Mouse (Mus musculus) embryonic stem cell, embryonic (primary cell): ENCODE results near the gene Csn1s2a.

ENCODE experiments used
- CTCF ChIA-PET, 4 experiments: fragments of 300-600 bp in 2 of 4; fragments of 350-600 bp in 2 of 4; sonication (Branson Sonifier 250); formaldehyde crosslinking; loops; one replicate each; lab custom pipeline; 2022; ENCODE audit warnings: inconsistent platforms in 2 of 4; lab: Charles Lee
- POLR2A ChIA-PET, 4 experiments: fragments of 300-600 bp in 2 of 4; fragments of 350-600 bp in 2 of 4; sonication (Branson Sonifier 250); formaldehyde crosslinking; loops; one replicate each; lab custom pipeline; 2022; ENCODE audit warnings: antibody characterized with exemption in 4 of 4, inconsistent platforms in 1 of 4; lab: Charles Lee

The Csn1s2a gene

DNA sequence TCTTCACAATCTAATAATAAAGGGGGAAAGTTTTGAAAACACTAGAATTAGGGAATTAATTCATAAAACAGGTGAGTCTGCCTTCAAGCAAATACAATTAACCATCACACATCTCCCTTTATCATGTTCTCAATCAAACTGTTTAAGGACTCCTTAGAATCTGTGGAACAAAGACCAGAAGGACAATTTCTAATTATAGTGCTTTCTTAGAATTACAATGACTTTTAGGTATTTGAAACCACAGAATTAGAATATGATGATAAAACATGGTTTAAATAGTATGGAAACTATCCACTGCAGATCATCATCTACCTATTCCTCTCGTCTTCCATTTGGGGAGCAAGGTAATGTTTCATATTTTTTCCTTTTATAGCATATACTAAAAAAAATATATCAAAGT is at the start of gene Csn1s2a:
TSS of gene Csn1s2a (plus strand) at position 301 of the 400 bp plus-strand sequence.
- POLR2A ChIA-PET: no interaction called here

DNA sequence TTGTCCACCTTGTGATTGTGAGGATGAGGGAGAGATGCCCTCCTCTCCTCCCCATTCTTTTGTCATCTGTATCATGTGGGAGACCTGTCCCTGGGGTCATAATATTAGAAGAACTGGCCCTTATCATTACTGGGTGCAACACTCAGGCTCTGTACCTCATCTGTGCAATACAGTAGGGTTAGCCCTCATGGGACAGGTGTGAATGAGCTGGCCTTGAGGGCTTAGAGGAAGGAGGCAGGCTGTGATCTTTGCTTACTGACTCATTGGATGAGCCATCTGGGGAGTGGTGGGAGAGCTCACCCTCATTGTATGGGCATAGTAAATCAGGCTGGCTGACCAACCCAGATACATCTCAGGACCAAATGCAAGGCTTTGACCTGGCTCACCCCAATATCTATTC is 39.5 kb upstream of the Csn1s2a start:
- POLR2A ChIA-PET: no interaction called here
- CTCF ChIA-PET: interaction anchor here in 1 of 4 experiments (0.6 kb wide), 1 partner anchor 387 kb away, joined by 6 read pairs; no protein-coding TSS in a partner anchor

More for the DNA sequence above, at the start of gene Csn1s2a:
- CTCF ChIA-PET: no interaction called here

DNA sequence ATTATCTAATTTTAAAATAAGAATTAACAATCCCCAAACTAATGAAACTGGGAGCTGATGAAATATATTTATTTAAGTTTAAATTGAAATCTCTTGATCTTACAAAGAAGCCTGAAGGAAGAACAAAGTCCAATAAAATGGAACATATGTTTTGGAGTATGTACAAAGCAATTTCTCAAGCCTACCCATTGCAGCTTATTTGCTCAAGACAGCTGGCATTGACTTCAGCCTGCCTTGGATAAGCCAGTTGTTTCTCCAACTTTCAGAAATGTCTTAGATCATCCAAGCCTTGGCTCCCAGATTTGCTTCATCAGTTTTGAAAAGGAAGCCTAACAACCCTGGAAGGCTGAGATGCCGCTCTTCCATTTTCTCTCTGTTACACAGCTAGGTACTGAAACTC is 20.9 kb upstream of the Csn1s2a start:
- POLR2A ChIA-PET: no interaction called here
- CTCF ChIA-PET: no interaction called here

DNA sequence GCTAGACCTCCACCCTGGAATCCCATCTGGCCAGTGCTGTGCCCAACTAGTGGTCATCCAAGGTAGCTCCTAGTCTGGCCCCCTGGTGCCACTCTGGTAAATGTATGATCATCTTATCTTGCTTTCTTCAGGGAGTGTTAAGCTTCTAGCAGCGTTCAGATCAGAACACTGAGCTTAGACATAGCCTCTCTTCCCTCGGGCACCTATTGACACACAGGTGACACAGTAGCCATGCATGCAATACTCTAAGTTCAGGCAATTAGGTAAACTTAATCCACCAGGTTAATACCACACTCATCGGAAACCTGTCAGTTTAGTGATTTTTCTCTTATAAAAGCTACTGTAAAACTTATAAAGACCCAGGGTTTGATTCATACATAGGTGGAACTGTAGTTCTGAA is 9.8 kb upstream of the Csn1s2a start:
- CTCF ChIA-PET: no interaction called here
- POLR2A ChIA-PET: interaction anchor here in 1 of 4 experiments (0.7 kb wide), 1 partner anchor 847 kb away, joined by 3 read pairs; no protein-coding TSS in a partner anchor

DNA sequence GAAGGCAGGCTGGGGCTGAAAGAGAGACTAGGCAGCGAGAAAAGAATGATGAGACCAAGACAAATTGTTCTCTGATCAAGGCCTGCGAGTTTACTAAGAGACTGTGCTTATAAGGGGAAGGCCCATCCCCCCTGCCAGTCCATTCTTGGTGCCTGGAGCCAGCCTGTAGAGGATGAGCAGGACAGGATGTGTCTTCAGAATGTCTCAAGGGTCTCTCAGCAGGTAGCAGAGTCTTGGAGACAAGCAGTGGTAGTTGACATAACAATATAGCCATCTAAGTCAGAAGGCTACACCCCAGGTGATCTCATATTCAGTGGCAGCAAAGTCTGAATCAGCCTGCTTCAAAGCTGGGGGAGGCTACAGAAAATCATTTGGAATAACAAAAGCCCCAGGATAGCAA is 2.2 kb upstream of the Csn1s2a start:
- POLR2A ChIA-PET: interaction anchor here in 2 of 4 experiments (0.6 to 0.7 kb wide), 3 partner anchors 13 to 181 kb away, joined by 3 read pairs; no protein-coding TSS in a partner anchor
- CTCF ChIA-PET: interaction anchor here in 1 of 4 experiments (0.7 kb wide), 1 partner anchor 906 kb away, joined by 4 read pairs; no protein-coding TSS in a partner anchor

DNA sequence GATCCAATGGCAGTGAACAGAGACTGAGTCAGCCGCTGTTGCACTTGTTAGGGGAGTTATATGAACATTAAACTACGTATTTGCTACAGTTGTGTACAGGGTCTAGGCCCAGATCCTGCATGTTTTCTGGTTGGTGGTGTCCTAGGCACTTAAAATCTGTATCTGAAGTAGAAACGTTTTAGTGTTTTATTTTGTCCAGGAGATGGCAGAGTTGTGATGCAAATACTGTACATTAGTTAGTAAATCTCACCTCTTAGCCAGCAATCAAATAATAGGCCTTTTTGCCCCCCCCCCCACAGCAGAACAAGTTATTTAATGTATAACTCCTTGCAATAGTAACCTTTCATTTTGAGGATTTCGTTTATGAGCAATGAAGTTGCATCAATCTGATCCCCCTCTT is 8.4 kb downstream of the Csn1s2a start:
- CTCF ChIA-PET: interaction anchor here in 1 of 4 experiments (1.4 kb wide), 1 partner anchor 89 kb away, joined by 4 read pairs; no protein-coding TSS in a partner anchor
- POLR2A ChIA-PET: no interaction called here

DNA sequence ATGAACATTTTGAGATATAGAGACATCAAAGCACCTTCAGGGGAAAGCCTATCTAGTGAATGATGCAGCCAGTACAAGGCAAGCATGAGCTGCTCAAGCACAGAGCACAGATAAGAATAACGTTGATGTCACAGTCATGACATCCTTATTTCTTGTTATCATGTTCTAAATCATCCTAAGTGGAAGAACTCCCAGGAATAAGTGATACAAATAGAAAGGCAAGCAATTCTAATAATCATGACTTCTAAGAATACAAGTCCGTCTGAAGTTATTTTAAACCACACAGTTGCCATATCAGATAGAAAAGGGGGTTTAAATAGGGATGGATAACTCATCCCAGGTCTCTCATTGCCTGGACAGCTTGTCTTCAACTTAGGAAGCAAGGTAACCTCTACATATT is 33.4 kb downstream of the Csn1s2a start, which contains the start of gene Csn1s2b:
TSS of gene Csn1s2b (plus strand) at position 301 of the 400 bp plus-strand sequence.
- ChIA-PET POLR2A (no interaction called here), CTCF (no interaction called here)

DNA sequence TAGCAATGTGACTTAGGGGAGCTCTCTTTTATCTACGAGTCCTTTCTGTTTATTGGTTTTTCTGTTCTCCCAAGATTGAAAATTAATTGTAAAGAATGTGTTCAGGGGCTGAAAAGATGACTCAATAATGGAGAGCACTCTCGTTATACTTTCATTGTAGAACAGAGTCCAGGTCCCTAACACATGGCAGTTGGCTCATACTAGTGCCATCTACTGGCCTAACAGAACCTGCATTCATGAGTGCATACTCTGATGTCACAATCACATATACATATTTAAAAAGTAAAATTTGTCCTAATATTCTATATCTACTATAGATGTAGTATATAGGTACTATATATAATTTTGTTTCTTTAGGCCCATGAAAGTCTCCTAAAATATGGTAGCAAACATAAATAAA is 34.9 kb downstream of the Csn1s2a start:
- POLR2A ChIA-PET: no interaction called here
- CTCF ChIA-PET: no interaction called here

DNA sequence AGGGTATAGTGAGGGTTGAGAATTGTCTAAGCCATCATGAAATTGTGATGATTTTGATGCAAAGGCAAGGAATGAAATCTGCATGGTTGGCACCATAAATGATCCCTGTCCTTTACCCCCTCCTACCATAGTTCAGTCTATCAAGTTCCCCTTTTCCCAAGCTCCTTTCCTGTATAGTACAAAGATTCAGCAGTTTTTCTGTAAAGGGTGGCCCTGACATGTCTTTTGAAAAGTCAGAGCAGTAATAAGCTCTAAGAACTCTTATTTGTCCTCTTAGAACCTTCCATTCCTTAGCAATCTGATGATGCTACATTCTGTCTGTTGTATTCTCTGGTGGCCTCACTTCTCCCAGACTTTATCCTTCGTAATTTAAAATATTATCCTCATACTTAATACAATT is 51.0 kb downstream of the Csn1s2a start, which contains the start of gene Prr27:
TSS of gene Prr27 (plus strand) at position 301 of the 400 bp plus-strand sequence.
- ChIA-PET CTCF (no interaction called here), POLR2A (no interaction called here)
